Mouse (Mus musculus) lung, postnatal 14 days (tissue): ENCODE data around the gene Nubp2.

Source experiments
- DNase-seq: peaks from one replicate; pipeline ENCODE4 v3.0.0; 2021

Nubp2 gene

DNA sequence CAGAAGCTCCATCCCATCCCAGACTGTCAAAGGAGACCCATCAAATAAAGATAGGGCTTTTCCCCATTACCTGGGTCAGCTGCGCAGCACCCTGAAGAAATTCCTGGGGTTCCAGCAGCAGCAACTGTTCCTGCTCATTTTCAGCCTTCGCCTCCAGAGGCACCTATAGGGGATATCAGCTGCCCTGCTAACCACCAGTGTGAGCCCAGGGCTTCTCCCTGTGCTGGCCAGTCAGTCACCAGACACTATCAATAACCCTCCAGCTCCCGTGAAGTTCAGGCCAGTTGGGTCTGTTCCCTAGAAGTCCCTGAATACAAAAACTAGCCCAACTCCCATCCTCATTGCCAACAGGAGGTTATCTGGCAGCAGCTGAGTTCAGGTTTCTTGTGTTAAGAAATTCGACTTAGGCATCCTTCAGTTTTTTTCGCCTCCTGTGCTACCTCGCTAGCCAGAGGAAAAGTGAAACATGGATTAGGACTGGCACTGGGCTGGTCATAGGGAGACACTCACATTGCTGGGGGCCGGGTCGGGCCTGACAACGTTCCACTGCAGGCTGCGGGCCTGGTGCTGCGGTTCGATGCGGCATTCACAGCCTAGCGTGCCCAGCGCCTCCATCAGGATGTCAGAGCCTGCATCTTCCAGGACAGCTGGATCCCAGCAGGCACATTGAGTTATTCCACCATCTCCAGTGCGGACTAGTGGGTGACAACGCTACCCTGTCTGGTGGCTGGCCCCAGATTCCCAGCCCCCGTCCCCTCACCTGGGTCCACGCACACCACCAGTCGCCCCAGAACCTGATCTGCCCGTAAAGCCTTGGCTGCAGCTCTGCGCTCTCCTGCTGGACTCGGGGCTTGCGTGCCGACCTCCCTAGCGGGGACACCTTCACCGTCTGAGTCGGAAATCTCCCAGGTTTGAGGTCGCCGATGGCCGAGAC is 8.2 kb upstream of the Nubp2 start:
- DNase-seq = no peak

DNA sequence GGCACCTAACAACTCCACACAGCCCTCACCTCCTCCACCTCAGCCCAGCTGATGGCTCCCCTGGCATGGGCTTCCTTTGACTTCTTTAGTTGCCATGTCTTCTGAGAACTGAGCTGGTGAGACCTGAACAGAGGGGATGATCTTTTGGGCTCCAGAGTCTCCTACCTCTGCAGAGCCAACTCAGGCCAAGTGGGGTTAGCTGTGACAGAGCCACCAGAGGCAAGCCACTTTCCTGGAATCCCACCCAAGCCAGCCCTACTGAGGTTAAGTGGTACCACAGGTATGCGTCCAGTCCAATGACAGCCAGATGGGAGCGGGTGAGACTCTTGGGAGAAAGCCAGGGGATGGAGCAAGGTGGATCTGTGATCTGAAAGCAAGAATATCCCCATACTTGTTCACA is 7.1 kb upstream of the Nubp2 start:
- DNase-seq = no peak

- no peak for DNase-seq
Observed at GRCm38 (mm10) chr17:24892785-24893184, 6.6 kb upstream of the Nubp2 start.

- no peak for DNase-seq
Observed at GRCm38 (mm10) chr17:24891321-24891720, 5.2 kb upstream of the Nubp2 start.

- no peak for DNase-seq
Observed at GRCm38 (mm10) chr17:24890151-24891092, 4.3 kb upstream of the Nubp2 start.

DNA sequence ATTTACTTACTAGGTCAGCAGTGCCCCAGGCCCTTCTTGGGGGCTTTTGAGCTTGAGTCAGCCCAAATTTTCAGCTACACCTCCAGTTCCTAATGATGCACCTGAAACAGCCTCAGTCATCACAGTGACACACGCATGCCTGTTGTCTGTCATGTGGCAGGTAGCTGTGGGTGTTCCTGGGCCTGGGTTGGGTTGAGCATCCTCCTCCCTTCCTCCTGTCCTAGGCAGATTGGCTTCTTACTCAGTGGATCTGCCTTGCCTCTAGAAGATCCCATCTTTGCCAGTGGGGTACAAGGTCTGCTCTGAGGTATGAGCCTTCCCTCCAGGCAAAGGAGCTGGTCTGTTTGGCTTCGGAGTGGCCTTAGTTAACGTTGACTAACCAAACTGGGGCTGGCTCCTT is 2.7 kb upstream of the Nubp2 start:
- no peak for DNase-seq

GRCm38 (mm10) chr17:24887291-24888080 is 1.3 kb upstream of the Nubp2 start:
- no peak for DNase-seq

DNA sequence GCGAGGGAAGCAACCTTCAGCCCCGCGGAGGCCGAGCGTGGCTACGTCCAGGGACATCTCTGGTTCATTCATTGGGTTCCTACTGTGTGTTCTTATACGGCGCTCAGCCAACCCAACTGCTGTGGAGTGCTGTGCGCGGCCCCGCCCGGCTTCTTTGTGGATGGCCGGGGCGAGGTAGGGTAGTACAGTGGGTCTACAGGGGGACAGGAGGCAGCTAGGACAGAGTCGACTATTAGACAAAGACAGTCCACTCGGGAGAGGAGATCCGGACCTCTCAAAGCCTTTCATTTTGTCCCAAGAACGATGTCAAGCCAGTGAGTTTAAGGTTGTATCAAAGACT is 753 bp upstream of the Nubp2 start:
- DNase-seq = no peak

DNA sequence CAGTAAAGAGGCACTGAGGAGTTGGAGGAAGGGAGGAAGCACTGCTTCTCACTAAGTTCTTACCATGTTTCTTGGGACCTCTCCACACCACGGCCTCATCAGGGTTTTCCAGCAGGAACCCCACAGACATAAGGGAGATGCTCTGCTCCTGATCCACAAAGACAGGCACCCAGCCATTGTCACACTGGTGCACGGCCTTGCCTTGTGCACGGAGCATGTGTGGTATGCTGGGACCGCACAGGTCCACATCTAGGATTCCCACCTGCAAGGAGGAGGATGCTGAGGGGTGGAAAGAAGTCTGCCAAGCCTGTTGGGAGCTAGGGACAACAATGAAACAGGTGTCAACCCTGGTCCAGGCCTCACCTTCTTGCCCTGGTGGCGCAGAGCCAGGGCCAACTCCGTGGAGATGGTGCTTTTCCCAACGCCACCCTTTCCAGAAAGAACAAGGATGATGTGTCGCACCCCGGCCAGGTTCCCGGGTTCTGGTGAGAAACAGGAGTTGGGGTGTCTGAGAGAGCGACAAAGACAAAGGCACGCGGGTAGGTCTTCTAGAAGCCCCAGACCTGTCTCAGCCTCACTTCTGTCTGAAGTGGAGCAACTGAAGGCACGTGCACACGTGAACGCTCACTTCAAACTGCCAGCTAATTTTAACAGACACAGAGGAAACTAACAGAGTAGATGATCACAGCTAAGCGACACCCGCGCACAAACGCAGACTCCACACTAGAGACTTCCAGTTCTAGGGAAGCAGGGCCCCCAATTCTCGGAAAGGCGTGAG is 604 bp downstream of the Nubp2 start:
- DNase-seq = no peak

- no peak for DNase-seq
Observed at GRCm38 (mm10) chr17:24884391-24884790, 1.8 kb downstream of the Nubp2 start.

GRCm38 (mm10) chr17:24881738-24882440 is 4.3 kb downstream of the Nubp2 start:
- DNase-seq = no peak

- DNase-seq = no peak
Observed at GRCm38 (mm10) chr17:24878531-24878930, 7.6 kb downstream of the Nubp2 start.

- peak; percentile 45 for DNase-seq
Observed at GRCm38 (mm10) chr17:24878117-24878397, 8.1 kb downstream of the Nubp2 start.

GRCm38 (mm10) chr17:24877336-24878116 is 8.6 kb downstream of the Nubp2 start:
- no peak for DNase-seq

GRCm38 (mm10) chr17:24874989-24875388 is 11.2 kb downstream of the Nubp2 start:
- no peak for DNase-seq

DNA sequence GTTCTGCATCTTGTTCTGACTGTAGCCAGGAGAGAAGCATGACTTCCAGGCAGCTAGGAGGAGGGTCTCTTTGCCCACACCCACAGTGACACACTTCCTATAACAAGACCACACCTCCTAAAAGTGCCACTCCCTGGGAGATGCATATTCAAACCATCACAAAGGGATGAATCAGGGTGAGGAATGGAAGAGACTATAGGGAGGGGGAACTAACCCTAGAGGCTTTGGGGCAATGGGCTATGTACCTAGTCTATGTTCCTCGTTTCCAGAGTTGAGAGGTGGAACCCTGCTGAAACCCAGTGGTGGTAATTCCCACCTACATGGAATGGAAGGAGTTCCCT is 11.8 kb downstream of the Nubp2 start:
- no peak for DNase-seq

- DNase-seq = no peak
Observed at GRCm38 (mm10) chr17:24873695-24874404, 12.3 kb downstream of the Nubp2 start.

DNA sequence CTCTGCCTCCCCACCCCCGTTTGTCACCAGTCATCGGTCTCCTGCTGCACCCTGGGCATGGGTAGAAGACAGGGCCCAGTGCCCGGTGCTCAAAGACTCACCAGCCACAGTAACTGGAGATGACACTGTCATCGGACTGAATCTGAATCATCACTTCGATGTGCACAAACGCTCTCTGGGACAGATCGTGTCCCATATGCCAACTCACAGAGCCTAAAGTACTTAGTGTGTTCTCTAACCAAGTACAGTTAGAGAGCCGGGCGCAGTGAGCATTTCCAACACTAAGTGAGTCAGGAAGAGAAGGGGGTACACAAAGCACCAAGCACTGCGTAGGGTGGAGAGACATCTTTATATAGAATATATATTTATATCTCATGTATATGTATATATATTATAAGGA is 18.2 kb downstream of the Nubp2 start:
- no peak for DNase-seq

GRCm38 (mm10) chr17:24865776-24866175 is 20.4 kb downstream of the Nubp2 start, which contains the start of gene Igfals:
Gene Igfals (plus strand): TSS chr17:24865997.
- no peak for DNase-seq

DNA sequence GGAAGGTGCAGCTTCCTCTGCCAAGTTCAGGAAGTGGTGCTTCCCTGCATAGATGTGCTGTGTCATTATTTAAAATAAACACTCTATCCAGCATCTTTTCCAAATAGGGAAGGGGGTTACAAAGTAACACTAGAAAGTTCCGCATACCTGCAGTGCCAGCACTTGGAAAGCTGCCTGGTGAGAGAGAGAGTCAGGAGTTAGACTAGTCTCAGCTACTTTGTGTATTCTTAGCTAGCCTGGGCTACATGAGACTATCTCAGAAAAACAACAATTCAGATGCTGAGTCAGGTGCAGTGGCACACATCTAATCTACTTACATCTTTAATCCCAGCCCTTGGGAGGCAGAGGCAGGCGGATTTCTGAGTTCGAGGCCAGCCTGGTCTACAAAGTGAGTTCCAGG is 24.4 kb downstream of the Nubp2 start:
- DNase-seq = no peak
